Mouse (Mus musculus): ENCODE data around the gene Ptch2. TPM values are rescaled to one million over a fixed set of nuclear protein-coding genes. Genes with fewer than 3 reads are reported as not detected.

Gene Ptch2
- polyA plus RNA-seq, 1 experiment from 2014 or later, result 3.5 TPM

- Histone ChIP-seq H3K9me3 (no peaks in the 10 kb centered on the region), H3K27ac (peak within 1 kb of the TSS; percentile 85), H3K36me3 (0 out of 2 replicates have a peak, but pooled peaks cover 6% of the 10 kb centered on the region), H3K4me1 (peaks cover 33% of the 10 kb centered on the region), H3K4me3 (peak within 1 kb of the TSS; percentile 82), H3K27me3 (ENCODE audit: insufficient read depth, poor library complexity, severe bottlenecking) (peaks cover 41% of the 10 kb centered on the region)
- 2% methylated on average over 48 of the region's 48 CpGs for WGBS
- peak; percentile 98 for DNase-seq (ENCODE audit: low spot score)
Measured at GRCm38 (mm10) chr4:117133817-117134600, 38.1 kb downstream of the Ptch2 start, which contains the start of gene Plk3. TSS of gene Plk3 (minus strand) at chr4:117133963.

- WGBS, result 33% methylated on average over 2 of the region's 2 CpGs
- H3K4me1 ChIP-seq, result peaks cover 33% of the 10 kb centered on the region
- H3K9me3 ChIP-seq, result no peaks in the 10 kb centered on the region
- H3K36me3 ChIP-seq, result 0 out of 2 replicates have a peak, but pooled peaks cover 6% of the 10 kb centered on the region
- peak overlapping the region; percentile 85; the same call in 1 of the 2 replicates for H3K27ac ChIP-seq
- peak overlapping the region; percentile 82 for H3K4me3 ChIP-seq
- H3K27me3 ChIP-seq (ENCODE audit: insufficient read depth, poor library complexity, severe bottlenecking), result peaks cover 41% of the 10 kb centered on the region
- DNase-seq (ENCODE audit: low spot score), result no peak
Measured at GRCm38 (mm10) chr4:117134601-117134995, 38.7 kb downstream of the Ptch2 start.

- Histone ChIP-seq H3K9me3 (no peaks in the 10 kb centered on the region), H3K4me1 (peaks cover 31% of the 10 kb centered on the region), H3K27me3 (ENCODE audit: insufficient read depth, poor library complexity, severe bottlenecking) (peaks cover 27% of the 10 kb centered on the region), H3K27ac (no peak overlapping the region), H3K4me3 (no peak overlapping the region), H3K36me3 (0 out of 2 replicates have a peak, but pooled peaks cover 4% of the 10 kb centered on the region)
- DNase-seq (ENCODE audit: low spot score), result no peak
- 29% methylated on average over 8 of the region's 8 CpGs for WGBS
Measured at GRCm38 (mm10) chr4:117136034-117136433, 40.2 kb downstream of the Ptch2 start.

- H3K4me3 ChIP-seq, result no peak overlapping the region
- H3K27me3 ChIP-seq (ENCODE audit: insufficient read depth, poor library complexity, severe bottlenecking), result peaks cover 2% of the 10 kb centered on the region; the same call in 1 of the 2 replicates
- H3K36me3 ChIP-seq, result no peaks in the 10 kb centered on the region
- H3K27ac ChIP-seq, result no peak overlapping the region
- H3K9me3 ChIP-seq, result no peaks in the 10 kb centered on the region
- H3K4me1 ChIP-seq, result peaks cover 11% of the 10 kb centered on the region; the same call in 1 of the 2 replicates
- 60% methylated on average over 16 of the region's 17 CpGs for WGBS
- no peak for DNase-seq (ENCODE audit: low spot score)
Measured at GRCm38 (mm10) chr4:117138295-117139216, 42.7 kb downstream of the Ptch2 start.

- H3K9me3 ChIP-seq, result no peaks in the 10 kb centered on the region
- no peak overlapping the region for H3K4me3 ChIP-seq
- DNase-seq (ENCODE audit: low spot score), result no peak
- peaks cover 9% of the 10 kb centered on the region; the same call in 1 of the 2 replicates for H3K4me1 ChIP-seq
- WGBS, result 2% methylated on average over 2 of the region's 2 CpGs
- H3K36me3 ChIP-seq, result no peaks in the 10 kb centered on the region
- H3K27ac ChIP-seq, result no peak overlapping the region
- H3K27me3 ChIP-seq (ENCODE audit: insufficient read depth, poor library complexity, severe bottlenecking), result no peaks in the 10 kb centered on the region
Measured at GRCm38 (mm10) chr4:117139217-117139612, 43.3 kb downstream of the Ptch2 start.

- WGBS, result 42% methylated on average over 4 of the region's 4 CpGs
Measured at GRCm38 (mm10) chr4:117140613-117141012, 44.7 kb downstream of the Ptch2 start.

GRCm38 (mm10) chr4:117143023-117143422 is 47.1 kb downstream of the Ptch2 start:
- Histone ChIP-seq H3K9me3 (no peaks in the 10 kb centered on the region), H3K4me3 (no peak overlapping the region), H3K27ac (no peak overlapping the region), H3K36me3 (peaks cover 2% of the 10 kb centered on the region; the same call in 1 of the 2 replicates), H3K27me3 (ENCODE audit: insufficient read depth, poor library complexity, severe bottlenecking) (no peaks in the 10 kb centered on the region), H3K4me1 (peaks cover 5% of the 10 kb centered on the region; the same call in 1 of the 2 replicates)
- no peak for DNase-seq (ENCODE audit: low spot score)
- 49% methylated on average over 7 of the region's 7 CpGs for WGBS

More at GRCm38 (mm10) chr4:117140613-117141012, 44.7 kb downstream of the Ptch2 start:
- Histone ChIP-seq H3K27ac (no peak overlapping the region), H3K4me1 (peaks cover 5% of the 10 kb centered on the region; the same call in 1 of the 2 replicates), H3K27me3 (ENCODE audit: insufficient read depth, poor library complexity, severe bottlenecking) (no peaks in the 10 kb centered on the region), H3K9me3 (no peaks in the 10 kb centered on the region), H3K36me3 (no peaks in the 10 kb centered on the region), H3K4me3 (no peak overlapping the region)
- no peak for DNase-seq (ENCODE audit: low spot score)

- H3K9me3 ChIP-seq, result no peaks in the 10 kb centered on the region
- H3K27me3 ChIP-seq (ENCODE audit: insufficient read depth, poor library complexity, severe bottlenecking), result no peaks in the 10 kb centered on the region
- H3K4me1 ChIP-seq, result peaks cover 3% of the 10 kb centered on the region; the same call in 1 of the 2 replicates
- peaks cover 22% of the 10 kb centered on the region for H3K36me3 ChIP-seq
- 86% methylated on average over 13 of the region's 13 CpGs for WGBS
- H3K27ac ChIP-seq, result no peak overlapping the region
- DNase-seq (ENCODE audit: low spot score), result no peak
- no peak overlapping the region for H3K4me3 ChIP-seq
Measured at GRCm38 (mm10) chr4:117145248-117145647, 49.4 kb downstream of the Ptch2 start.

GRCm38 (mm10) chr4:117146176-117146575 is 50.3 kb downstream of the Ptch2 start:
- H3K27me3 ChIP-seq (ENCODE audit: insufficient read depth, poor library complexity, severe bottlenecking), result no peaks in the 10 kb centered on the region
- peaks cover 32% of the 10 kb centered on the region for H3K36me3 ChIP-seq
- 31% methylated on average over 15 of the region's 15 CpGs for WGBS

GRCm38 (mm10) chr4:117148047-117148713 is 52.3 kb downstream of the Ptch2 start:
- Histone ChIP-seq H3K4me3 (no peak overlapping the region), H3K36me3 (peaks cover 50% of the 10 kb centered on the region), H3K27ac (no peak overlapping the region), H3K9me3 (no peaks in the 10 kb centered on the region), H3K27me3 (ENCODE audit: insufficient read depth, poor library complexity, severe bottlenecking) (no peaks in the 10 kb centered on the region), H3K4me1 (peaks cover 10% of the 10 kb centered on the region; the same call in 1 of the 2 replicates)
- peak; percentile 75 for DNase-seq (ENCODE audit: low spot score)
- WGBS, result 85% methylated on average over 18 of the region's 18 CpGs

More at GRCm38 (mm10) chr4:117146176-117146575, 50.3 kb downstream of the Ptch2 start:
- Histone ChIP-seq H3K4me3 (no peak overlapping the region), H3K9me3 (no peaks in the 10 kb centered on the region), H3K27ac (no peak overlapping the region), H3K4me1 (peaks cover 3% of the 10 kb centered on the region; the same call in 1 of the 2 replicates)
- peak; percentile 89 for DNase-seq (ENCODE audit: low spot score)

GRCm38 (mm10) chr4:117148815-117149214 is 52.9 kb downstream of the Ptch2 start:
- H3K9me3 ChIP-seq, result no peaks in the 10 kb centered on the region
- peaks cover 15% of the 10 kb centered on the region; the same call in 1 of the 2 replicates for H3K4me1 ChIP-seq
- WGBS, result 69% methylated on average over 24 of the region's 24 CpGs
- peak; percentile 75 for DNase-seq (ENCODE audit: low spot score)
- no peak overlapping the region for H3K27ac ChIP-seq
- no peaks in the 10 kb centered on the region for H3K27me3 ChIP-seq (ENCODE audit: insufficient read depth, poor library complexity, severe bottlenecking)
- H3K36me3 ChIP-seq, result peaks cover 56% of the 10 kb centered on the region
- no peak overlapping the region for H3K4me3 ChIP-seq

All from heart, embryonic 10.5 days (tissue).